Mouse (Mus musculus): ENCODE results near the gene Camk2b.
"Not testable (repeated sequence)": the region's sequence is repeated elsewhere in the genome, so short reads cannot be mapped to it uniquely, and the experiment has no call there.

Camk2b gene

GRCm38 (mm10) chr11:6015011-6015431 lies 51.1 kb downstream of the Camk2b start:
- DNase-seq (ENCODE audit: low spot score in 2 of 2): no peak

- no peak for DNase-seq (ENCODE audit: low spot score in 2 of 2)
These were observed 52.8 kb downstream of the Camk2b start for GRCm38 (mm10) chr11:6013359-6013758.

- no peak for DNase-seq (ENCODE audit: low spot score in 2 of 2)
These were observed 54.3 kb downstream of the Camk2b start for GRCm38 (mm10) chr11:6011879-6012278.

- not testable (repeated sequence) for DNase-seq (ENCODE audit: low spot score in 2 of 2)
These were observed 55.2 kb downstream of the Camk2b start for GRCm38 (mm10) chr11:6010751-6011482.

- not testable (repeated sequence) for DNase-seq (ENCODE audit: low spot score in 2 of 2)
These were observed 58.4 kb downstream of the Camk2b start for GRCm38 (mm10) chr11:6007779-6008128.

- DNase-seq (ENCODE audit: low spot score in 2 of 2): not testable (repeated sequence)
These were observed 59.0 kb downstream of the Camk2b start for GRCm38 (mm10) chr11:6007010-6007778.

- not testable (repeated sequence) for DNase-seq (ENCODE audit: low spot score in 2 of 2)
These were observed 59.7 kb downstream of the Camk2b start for GRCm38 (mm10) chr11:6006351-6007009.

- DNase-seq (ENCODE audit: low spot score in 2 of 2): not testable (repeated sequence)
These were observed 60.7 kb downstream of the Camk2b start for GRCm38 (mm10) chr11:6005374-6006043.

GRCm38 (mm10) chr11:6003046-6003639 lies 63.0 kb downstream of the Camk2b start:
- no peak for DNase-seq (ENCODE audit: low spot score in 2 of 2)

GRCm38 (mm10) chr11:6001981-6002649 lies 64.0 kb downstream of the Camk2b start:
- DNase-seq (ENCODE audit: low spot score in 2 of 2): no peak

GRCm38 (mm10) chr11:6000961-6001682 lies 65.0 kb downstream of the Camk2b start:
- no peak for DNase-seq (ENCODE audit: low spot score in 2 of 2)

- peak in 1 of 2 experiments; percentile 78 for DNase-seq (ENCODE audit: low spot score in 2 of 2)
These were observed 66.1 kb downstream of the Camk2b start for GRCm38 (mm10) chr11:5999832-6000771.

- DNase-seq (ENCODE audit: low spot score in 2 of 2): no peak
These were observed 67.7 kb downstream of the Camk2b start for GRCm38 (mm10) chr11:5998472-5998871.

- peak; percentile 68 to 86 for DNase-seq (ENCODE audit: low spot score in 2 of 2)
These were observed 70.2 kb downstream of the Camk2b start for GRCm38 (mm10) chr11:5995989-5996388.

GRCm38 (mm10) chr11:5994880-5995279 lies 71.3 kb downstream of the Camk2b start:
- no peak for DNase-seq (ENCODE audit: low spot score in 2 of 2)

GRCm38 (mm10) chr11:5994212-5994611 lies 72.0 kb downstream of the Camk2b start:
- no peak for DNase-seq (ENCODE audit: low spot score in 2 of 2)

- DNase-seq (ENCODE audit: low spot score in 2 of 2): no peak
These were observed 75.3 kb downstream of the Camk2b start for GRCm38 (mm10) chr11:5990910-5991309.

GRCm38 (mm10) chr11:5989954-5990593 lies 76.1 kb downstream of the Camk2b start:
- no peak for DNase-seq (ENCODE audit: low spot score in 2 of 2)

- no peak for DNase-seq (ENCODE audit: low spot score in 2 of 2)
These were observed 78.0 kb downstream of the Camk2b start for GRCm38 (mm10) chr11:5988126-5988525.

Data from urinary bladder, postnatal 4 days (tissue).